Mouse (Mus musculus) C2C12 (cell line): ENCODE measurements at regions not wholly inside any gene's neighbourhood (a gene's known extent, or its start where the extent isn't known, plus 50 kb on each side); places are given as distances from the start of the nearest gene placed in this dataset.

Experiments used
- CEBPB ChIP-seq: IDR thresholded peaks from one replicate; pipeline ENCODE4 v1.6.1; 2011; ENCODE audit warnings: low read depth, mild to moderate bottlenecking, control low read depth, moderate library complexity
- CTCF ChIP-seq: IDR thresholded peaks from one replicate; pipeline ENCODE4 v1.5.1; 2011; ENCODE audit not compliant: control insufficient read depth, insufficient read depth, insufficient read length
- MYOD1 ChIP-seq: IDR thresholded peaks from one replicate; pipeline ENCODE4 v1.6.1; 2011; ENCODE audit warnings: low read depth; ENCODE audit not compliant: control insufficient read depth, insufficient read length
- MYOG ChIP-seq: IDR thresholded peaks from one replicate; pipeline ENCODE4 v1.6.1; 2011; ENCODE audit not compliant: control insufficient read depth, insufficient read length; ENCODE audit errors: extremely low read depth
- USF1 ChIP-seq: IDR thresholded peaks from one replicate; pipeline ENCODE4 v1.6.1; 2011; ENCODE audit warnings: low read depth, mild to moderate bottlenecking, control low read depth, moderate library complexity

DNA sequence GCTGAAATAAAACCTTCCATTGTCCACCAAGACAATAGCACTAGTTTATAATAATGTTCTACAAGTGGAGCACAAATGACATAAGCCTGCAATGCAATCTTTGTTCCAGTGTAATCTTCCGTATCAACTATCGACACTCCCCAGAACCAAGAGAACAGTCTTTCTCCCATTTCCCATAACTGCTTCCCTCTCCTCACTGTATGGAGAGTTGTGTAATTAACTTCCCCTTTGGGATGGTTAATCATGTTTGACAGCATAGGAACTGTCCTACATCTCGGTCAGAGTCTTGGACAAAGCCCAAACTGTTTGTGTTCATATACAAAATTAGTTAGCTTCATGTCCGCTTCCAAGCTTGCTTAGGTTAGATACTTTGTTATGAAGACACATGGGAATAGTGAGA is 225.8 kb upstream of the Marcks start:
- TF ChIP-seq CTCF (no peak), USF1 (no peak), MYOG (no peak), MYOD1 (no peak), CEBPB (no peak)
